Mouse (Mus musculus): ENCODE measurements around the gene Dlg2. TPM values are rescaled to one million over a fixed set of nuclear protein-coding genes. Genes with fewer than 3 reads are reported as not detected.

Gene Dlg2
- polyA plus RNA-seq, 1 experiment, result 0.85 TPM

DNA sequence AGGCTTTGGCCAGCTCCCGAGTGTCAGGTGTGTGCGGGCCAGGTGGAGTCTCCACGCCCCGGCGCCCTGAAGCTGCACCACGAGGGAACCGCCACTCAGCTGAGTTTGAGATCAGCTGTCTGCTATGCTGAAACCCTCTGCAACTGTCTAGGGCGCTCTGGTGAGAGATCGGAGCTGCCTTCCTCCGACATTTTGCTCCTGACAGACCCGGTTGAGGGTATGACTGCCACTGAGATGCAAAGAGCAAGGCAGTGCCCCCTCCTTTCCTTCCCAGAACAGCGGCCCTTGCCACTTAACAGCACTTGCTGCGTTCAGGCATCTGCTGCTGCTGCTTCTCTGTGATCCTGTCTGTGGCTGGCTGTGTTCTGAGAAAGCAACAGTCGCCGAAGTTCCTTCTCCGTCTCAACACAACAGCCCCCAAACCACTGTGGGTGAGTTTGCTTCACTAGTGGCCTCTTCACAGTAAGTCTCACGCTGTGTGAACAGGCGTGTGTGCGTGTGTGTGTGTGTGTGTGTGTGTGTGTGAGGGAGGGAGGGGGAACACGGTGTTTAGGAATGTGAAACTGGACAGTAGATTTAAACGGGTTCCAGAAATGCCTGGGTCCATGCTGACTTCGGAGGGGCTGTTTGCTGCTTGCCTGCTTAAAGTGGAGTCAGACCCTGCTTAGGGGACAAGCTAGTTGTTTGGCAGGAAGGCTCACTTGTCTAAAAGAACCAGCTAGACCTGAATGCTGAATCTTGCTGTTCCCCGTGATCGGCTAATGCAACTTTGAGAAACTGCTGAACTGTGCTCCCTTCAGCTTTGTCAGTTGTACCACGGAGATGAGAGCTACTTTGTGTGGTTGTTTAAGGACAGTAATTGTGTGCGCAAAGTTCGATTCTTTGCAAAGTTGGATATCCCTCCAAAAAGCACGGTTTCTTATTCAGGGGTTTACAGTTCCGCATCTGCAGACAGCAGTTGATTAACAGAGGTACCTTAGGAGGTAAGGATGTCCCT lies 1704.4 kb downstream of the Dlg2 start:
- H3K9ac ChIP-seq (ENCODE audit: low read depth, poor library complexity, severe bottlenecking), result no peak overlapping the region
- H3K36me3 ChIP-seq (ENCODE audit: control insufficient read depth, insufficient read depth, low read length, poor library complexity, severe bottlenecking), result no peaks in the 10 kb centered on the region
- H3K27me3 ChIP-seq (ENCODE audit: control insufficient read depth, insufficient read depth, low read length, poor library complexity, severe bottlenecking), result no peaks in the 10 kb centered on the region
- no peaks in the 10 kb centered on the region for H3K9me3 ChIP-seq (replicated peaks; ENCODE audit: control insufficient read depth, insufficient read depth, low read length, poor library complexity, severe bottlenecking)
- H3K4me3 ChIP-seq (ENCODE audit: low read depth, low read length), result no peak overlapping the region
- TF ChIP-seq EP300 (IDR thresholded peaks at IDR 0.05; ENCODE audit: insufficient read depth, low read depth, low read length) (no peak), CTCF (IDR thresholded peaks at IDR 0.05; ENCODE audit: low read depth, low read length) (no peak), POLR2A (IDR thresholded peaks at IDR 0.05; ENCODE audit: insufficient read depth, low read length) (no peak)
- no peaks in the 10 kb centered on the region for H3K4me1 ChIP-seq (ENCODE audit: control insufficient read depth, insufficient read depth, low read length)
- no peak overlapping the region for H3K27ac ChIP-seq (ENCODE audit: insufficient read depth, low read length)

DNA sequence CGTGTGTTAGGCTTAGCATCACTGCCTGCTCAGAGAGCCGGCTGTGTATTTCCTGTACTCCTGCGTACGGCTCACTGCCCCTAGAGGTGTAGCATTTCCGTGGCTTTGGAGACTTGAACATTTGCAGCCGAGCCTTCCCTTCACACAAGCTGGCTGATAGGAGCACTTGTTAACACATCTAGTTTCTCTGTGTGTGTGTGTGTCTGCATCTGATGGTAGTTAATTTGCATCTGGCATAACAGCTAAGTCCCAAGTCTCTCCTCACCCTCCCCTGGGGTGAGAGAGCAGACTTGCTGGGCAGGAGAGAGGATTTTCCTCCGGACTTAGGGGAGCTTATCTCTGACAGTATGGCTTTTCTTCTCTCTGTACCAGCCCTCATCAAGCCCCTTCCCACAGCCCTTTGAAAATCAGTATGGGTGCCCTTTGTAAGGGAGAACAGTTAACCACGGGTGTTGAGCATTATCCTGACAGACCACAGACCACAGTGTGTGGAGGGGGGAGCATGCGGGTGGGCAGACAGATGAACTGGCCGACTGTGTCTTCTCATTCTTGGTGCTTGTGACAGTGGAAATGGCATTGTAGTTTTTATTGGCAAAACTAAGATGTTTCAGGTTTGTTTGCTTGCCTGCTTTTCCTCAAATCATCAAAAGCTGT lies 1705.6 kb downstream of the Dlg2 start:
- TF ChIP-seq CTCF (IDR thresholded peaks at IDR 0.05; ENCODE audit: low read depth, low read length) (no peak), POLR2A (IDR thresholded peaks at IDR 0.05; ENCODE audit: insufficient read depth, low read length) (no peak), EP300 (IDR thresholded peaks at IDR 0.05; ENCODE audit: insufficient read depth, low read depth, low read length) (no peak)
- Histone ChIP-seq H3K4me1 (ENCODE audit: control insufficient read depth, insufficient read depth, low read length) (no peaks in the 10 kb centered on the region), H3K27me3 (ENCODE audit: control insufficient read depth, insufficient read depth, low read length, poor library complexity, severe bottlenecking) (no peaks in the 10 kb centered on the region), H3K27ac (ENCODE audit: insufficient read depth, low read length) (no peak overlapping the region), H3K36me3 (ENCODE audit: control insufficient read depth, insufficient read depth, low read length, poor library complexity, severe bottlenecking) (no peaks in the 10 kb centered on the region), H3K4me3 (ENCODE audit: low read depth, low read length) (no peak overlapping the region), H3K9ac (ENCODE audit: low read depth, poor library complexity, severe bottlenecking) (no peak overlapping the region), H3K9me3 (replicated peaks; ENCODE audit: control insufficient read depth, insufficient read depth, low read length, poor library complexity, severe bottlenecking) (no peaks in the 10 kb centered on the region)

DNA sequence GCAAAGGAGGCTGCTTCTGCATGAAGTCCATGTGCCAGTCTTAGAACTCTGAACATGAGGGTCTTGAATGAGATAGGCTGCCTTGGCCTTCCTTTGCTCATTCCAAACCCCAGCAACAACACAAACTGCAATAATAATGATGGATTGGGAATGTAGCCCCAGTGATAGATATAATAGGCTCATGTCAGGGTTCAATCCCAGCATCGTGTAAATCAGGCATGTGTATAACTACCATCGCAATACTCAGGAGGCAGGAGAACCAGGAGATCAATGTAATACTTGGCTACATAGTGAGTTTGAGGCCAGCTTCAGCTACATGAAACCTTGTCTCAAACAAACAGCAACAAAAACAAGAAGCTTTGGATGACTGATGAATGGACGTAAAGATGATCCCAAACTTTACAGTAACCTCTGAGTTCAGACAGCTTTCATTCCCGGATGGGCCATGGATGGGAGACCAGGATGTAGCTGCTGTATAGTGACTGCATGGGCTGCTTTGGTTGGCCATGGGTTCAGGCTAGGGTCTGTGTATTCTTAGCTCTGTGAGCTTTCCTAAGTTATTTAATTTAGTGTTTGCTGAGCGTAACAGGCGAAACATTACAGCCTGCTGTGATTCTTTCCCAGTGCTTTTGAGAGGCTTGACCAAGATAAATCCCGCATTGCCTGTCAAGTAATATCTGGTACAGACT lies 1708.0 kb downstream of the Dlg2 start:
- TF ChIP-seq POLR2A (IDR thresholded peaks at IDR 0.05; ENCODE audit: insufficient read depth, low read length) (no peak), EP300 (IDR thresholded peaks at IDR 0.05; ENCODE audit: insufficient read depth, low read depth, low read length) (no peak), CTCF (IDR thresholded peaks at IDR 0.05; ENCODE audit: low read depth, low read length) (no peak)

DNA sequence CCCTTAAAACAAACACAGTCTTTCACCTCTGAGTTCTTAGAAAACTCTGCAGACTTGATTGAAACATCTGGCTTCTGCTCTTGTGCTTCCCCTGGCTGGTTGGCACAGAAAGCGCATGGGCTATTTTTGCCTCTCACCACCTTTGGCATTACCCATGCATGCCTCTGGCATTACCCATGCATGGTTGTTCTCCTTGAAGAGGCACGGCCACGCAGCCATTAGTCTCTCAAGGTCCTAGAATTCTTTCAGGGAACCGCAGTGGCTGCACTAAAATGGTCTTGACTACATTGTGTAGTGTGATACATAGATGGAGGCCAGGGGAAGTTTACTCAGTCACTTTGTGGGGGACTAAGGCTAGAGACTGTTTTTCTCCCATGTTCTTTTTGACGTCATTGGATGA lies 1709.9 kb downstream of the Dlg2 start:
- Histone ChIP-seq H3K27me3 (ENCODE audit: control insufficient read depth, insufficient read depth, low read length, poor library complexity, severe bottlenecking) (no peaks in the 10 kb centered on the region), H3K9ac (ENCODE audit: low read depth, poor library complexity, severe bottlenecking) (no peak overlapping the region), H3K4me1 (ENCODE audit: control insufficient read depth, insufficient read depth, low read length) (no peaks in the 10 kb centered on the region), H3K27ac (ENCODE audit: insufficient read depth, low read length) (no peak overlapping the region), H3K4me3 (ENCODE audit: low read depth, low read length) (no peak overlapping the region), H3K9me3 (replicated peaks; ENCODE audit: control insufficient read depth, insufficient read depth, low read length, poor library complexity, severe bottlenecking) (no peaks in the 10 kb centered on the region), H3K36me3 (ENCODE audit: control insufficient read depth, insufficient read depth, low read length, poor library complexity, severe bottlenecking) (no peaks in the 10 kb centered on the region)
- TF ChIP-seq EP300 (IDR thresholded peaks at IDR 0.05; ENCODE audit: insufficient read depth, low read depth, low read length), result no peak

More for the DNA sequence above, 1708.0 kb downstream of the Dlg2 start:
- Histone ChIP-seq H3K36me3 (ENCODE audit: control insufficient read depth, insufficient read depth, low read length, poor library complexity, severe bottlenecking) (no peaks in the 10 kb centered on the region), H3K27ac (ENCODE audit: insufficient read depth, low read length) (no peak overlapping the region), H3K9ac (ENCODE audit: low read depth, poor library complexity, severe bottlenecking) (no peak overlapping the region), H3K4me3 (ENCODE audit: low read depth, low read length) (no peak overlapping the region), H3K27me3 (ENCODE audit: control insufficient read depth, insufficient read depth, low read length, poor library complexity, severe bottlenecking) (no peaks in the 10 kb centered on the region), H3K9me3 (replicated peaks; ENCODE audit: control insufficient read depth, insufficient read depth, low read length, poor library complexity, severe bottlenecking) (no peaks in the 10 kb centered on the region), H3K4me1 (ENCODE audit: control insufficient read depth, insufficient read depth, low read length) (no peaks in the 10 kb centered on the region)

DNA sequence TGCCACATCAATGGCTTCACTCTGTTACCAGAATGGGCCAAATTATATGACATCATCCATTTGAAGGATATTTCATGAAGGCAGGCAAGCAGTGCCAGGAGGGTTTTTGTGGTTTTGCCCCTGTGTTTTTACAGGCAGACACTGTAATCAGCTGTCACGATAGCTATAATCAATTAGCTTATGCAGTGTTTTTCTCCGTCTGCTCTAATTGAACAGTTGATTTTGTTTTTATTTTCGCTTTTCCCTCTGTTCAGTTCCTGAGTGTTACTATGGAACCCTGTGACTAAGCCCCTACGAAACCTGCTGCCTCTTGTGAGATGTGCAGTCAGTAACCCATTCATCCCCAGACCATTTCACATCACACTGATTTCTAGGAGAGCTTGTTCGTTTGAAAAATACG lies 1712.7 kb downstream of the Dlg2 start:
- Histone ChIP-seq H3K27ac (ENCODE audit: insufficient read depth, low read length) (no peak overlapping the region), H3K9me3 (replicated peaks; ENCODE audit: control insufficient read depth, insufficient read depth, low read length, poor library complexity, severe bottlenecking) (no peaks in the 10 kb centered on the region), H3K4me1 (ENCODE audit: control insufficient read depth, insufficient read depth, low read length) (no peaks in the 10 kb centered on the region), H3K27me3 (ENCODE audit: control insufficient read depth, insufficient read depth, low read length, poor library complexity, severe bottlenecking) (no peaks in the 10 kb centered on the region), H3K36me3 (ENCODE audit: control insufficient read depth, insufficient read depth, low read length, poor library complexity, severe bottlenecking) (no peaks in the 10 kb centered on the region), H3K9ac (ENCODE audit: low read depth, poor library complexity, severe bottlenecking) (no peak overlapping the region), H3K4me3 (ENCODE audit: low read depth, low read length) (no peak overlapping the region)
- TF ChIP-seq CTCF (IDR thresholded peaks at IDR 0.05; ENCODE audit: low read depth, low read length) (no peak), POLR2A (IDR thresholded peaks at IDR 0.05; ENCODE audit: insufficient read depth, low read length) (no peak), EP300 (IDR thresholded peaks at IDR 0.05; ENCODE audit: insufficient read depth, low read depth, low read length) (no peak)

Data from ES-Bruce4 (cell line).